Mouse (Mus musculus) stomach, embryonic 14.5 days (tissue): Measurements from ENCODE around the gene Prrxl1. TPM values are rescaled to one million over a fixed set of nuclear protein-coding genes. Genes with fewer than 3 reads are reported as not detected.

Experiments used
- ATAC-seq: fragments of 200-750 bp; cut with Nextera tagmentation; 2 replicates; pipeline ENCODE4 v1.8.0; 2017; ENCODE audit warnings: low read depth, moderate TSS enrichment; ENCODE audit not compliant: insufficient number of reproducible peaks, insufficient read depth, low FRiP score
- H3K27ac ChIP-seq: fragments of 300-500 bp; sonication (generic); 2 replicates; pipeline ENCODE4 v1.5.1; 2014; ENCODE audit warnings: mild to moderate bottlenecking, low read length, moderate library complexity, mixed read lengths
- H3K27me3 ChIP-seq: fragments of 300-500 bp; sonication (generic); 2 replicates; pipeline ENCODE4 v1.6.1; 2014; ENCODE audit warnings: low read length, control low read depth, mixed read lengths; ENCODE audit not compliant: control insufficient read depth, insufficient read depth
- H3K36me3 ChIP-seq: fragments of 300-500 bp; sonication (generic); 2 replicates; pipeline ENCODE4 v1.6.1; 2014; ENCODE audit warnings: mild to moderate bottlenecking, control low read depth, low read length, moderate library complexity, mixed read lengths; ENCODE audit not compliant: control insufficient read depth, insufficient read depth
- H3K4me1 ChIP-seq: fragments of 300-500 bp; sonication (generic); 2 replicates; pipeline ENCODE4 v1.6.1; 2014; ENCODE audit warnings: low read length, control low read depth, mixed read lengths; ENCODE audit not compliant: control insufficient read depth, insufficient read depth
- H3K4me2 ChIP-seq: fragments of 300-500 bp; sonication (generic); replicated peaks from 2 replicates; pipeline ENCODE4 v1.6.1; 2014; ENCODE audit warnings: low read depth, low read length, control low read depth
- H3K4me3 ChIP-seq: fragments of 300-500 bp; sonication (generic); 2 replicates; pipeline ENCODE4 v1.5.1; 2014; ENCODE audit warnings: low read depth, low read length, control low read depth
- H3K9ac ChIP-seq: fragments of 300-500 bp; sonication (generic); replicated peaks from 2 replicates; pipeline ENCODE4 v1.6.1; 2014; ENCODE audit warnings: low read depth, mild to moderate bottlenecking, control low read depth, low read length, moderate library complexity, mixed read lengths
- H3K9me3 ChIP-seq: fragments of 300-500 bp; sonication (generic); 2 replicates; pipeline ENCODE4 v1.6.1; 2016; ENCODE audit warnings: low read depth, low read length, control low read depth; ENCODE audit not compliant: control insufficient read depth
- WGBS: fragments of 180-500 bp; shearing (Covaris S2); extraction: QIAGEN DNeasy Blood & Tissue Kit; methylation state at CpG from one replicate; pipeline ENCODE4 v1.1.7; 2014; 5-methylcytosine and 5-hydroxymethylcytosine counted together
- polyA plus RNA-seq: library from polyadenylated mRNA; unstranded; fragments of >200 nt; fragmentation: Nextera tagmentation; extraction: Ambion mirVana; gene quantifications from 2 replicates; pipeline ENCODE4 v1.2.1, GENCODE M21; 2014

The Prrxl1 gene
- polyA plus RNA-seq, 1 experiment from 2014 or later: 0.74 TPM

GRCm38 (mm10) chr14:32684735-32685105 lies 85.5 kb downstream of the Prrxl1 start:
- H3K4me3 ChIP-seq: no peak overlapping the region
- 0 out of 2 replicates have a peak, but pooled peaks cover 7% of the 10 kb centered on the region for H3K4me1 ChIP-seq
- no peak for ATAC-seq
- 62% methylated on average over 19 of the region's 19 CpGs for WGBS
- H3K9ac ChIP-seq: no peak overlapping the region
- H3K4me2 ChIP-seq: no peak overlapping the region; the same call in 1 of the 2 replicates
- H3K36me3 ChIP-seq: no peaks in the 10 kb centered on the region
- H3K9me3 ChIP-seq: no peaks in the 10 kb centered on the region
- no peaks in the 10 kb centered on the region for H3K27me3 ChIP-seq
- H3K27ac ChIP-seq: no peak overlapping the region

- no peak within 1 kb of the TSS for H3K4me3 ChIP-seq
- no peak within 1 kb of the TSS; the same call in 1 of the 2 replicates for H3K4me2 ChIP-seq
- H3K4me1 ChIP-seq: 0 out of 2 replicates have a peak, but pooled peaks cover 7% of the 10 kb centered on the region
- H3K9ac ChIP-seq: no peak within 1 kb of the TSS
- H3K27me3 ChIP-seq: no peaks in the 10 kb centered on the region
- ATAC-seq: no peak
- H3K36me3 ChIP-seq: no peaks in the 10 kb centered on the region
- H3K9me3 ChIP-seq: no peaks in the 10 kb centered on the region
- WGBS: 32% methylated on average over 16 of the region's 16 CpGs
- no peak within 1 kb of the TSS for H3K27ac ChIP-seq
Observed at GRCm38 (mm10) chr14:32685124-32685826, 86.1 kb downstream of the Prrxl1 start, which contains the start of gene 3425401B19Rik. Gene 3425401B19Rik, minus strand, starts transcription at chr14:32685293.

- H3K4me1 ChIP-seq: no peaks in the 10 kb centered on the region
- no peak overlapping the region for H3K4me2 ChIP-seq
- ATAC-seq: no peak
- WGBS: 79% methylated on average over 2 of the region's 2 CpGs
- no peak overlapping the region for H3K9ac ChIP-seq
- no peaks in the 10 kb centered on the region for H3K9me3 ChIP-seq
- H3K27ac ChIP-seq: no peak overlapping the region
- H3K36me3 ChIP-seq: no peaks in the 10 kb centered on the region
- H3K27me3 ChIP-seq: no peaks in the 10 kb centered on the region
- no peak overlapping the region for H3K4me3 ChIP-seq
Observed at GRCm38 (mm10) chr14:32695906-32696305, 96.7 kb downstream of the Prrxl1 start.

GRCm38 (mm10) chr14:32696344-32696743 lies 97.1 kb downstream of the Prrxl1 start:
- no peak overlapping the region for H3K4me2 ChIP-seq
- H3K9me3 ChIP-seq: no peaks in the 10 kb centered on the region
- no peak overlapping the region for H3K27ac ChIP-seq
- no peaks in the 10 kb centered on the region for H3K36me3 ChIP-seq
- H3K9ac ChIP-seq: no peak overlapping the region
- no peaks in the 10 kb centered on the region for H3K4me1 ChIP-seq
- ATAC-seq: no peak
- H3K27me3 ChIP-seq: no peaks in the 10 kb centered on the region
- WGBS: 80% methylated on average over 2 of the region's 2 CpGs
- H3K4me3 ChIP-seq: no peak overlapping the region

- no peak for ATAC-seq
- H3K27me3 ChIP-seq: no peaks in the 10 kb centered on the region
- H3K9me3 ChIP-seq: no peaks in the 10 kb centered on the region
- no peak overlapping the region for H3K27ac ChIP-seq
- 80% methylated on average over 8 of the region's 8 CpGs for WGBS
- no peak overlapping the region for H3K4me2 ChIP-seq
- H3K4me3 ChIP-seq: no peak overlapping the region
- no peaks in the 10 kb centered on the region for H3K36me3 ChIP-seq
- no peak overlapping the region for H3K9ac ChIP-seq
- H3K4me1 ChIP-seq: no peaks in the 10 kb centered on the region
Observed at GRCm38 (mm10) chr14:32697774-32698173, 98.6 kb downstream of the Prrxl1 start.

GRCm38 (mm10) chr14:32698556-32698955 lies 99.3 kb downstream of the Prrxl1 start:
- WGBS: 82% methylated on average over 3 of the region's 3 CpGs
- ATAC-seq: no peak
- no peaks in the 10 kb centered on the region for H3K27me3 ChIP-seq
- H3K9ac ChIP-seq: no peak overlapping the region
- H3K4me3 ChIP-seq: no peak overlapping the region
- H3K9me3 ChIP-seq: no peaks in the 10 kb centered on the region
- no peaks in the 10 kb centered on the region for H3K4me1 ChIP-seq
- no peak overlapping the region for H3K27ac ChIP-seq
- no peaks in the 10 kb centered on the region for H3K36me3 ChIP-seq
- H3K4me2 ChIP-seq: no peak overlapping the region

Other genes starting within 250 kb of the Prrxl1 start
- gene 1700024G13Rik, start 211.0 kb upstream of the Prrxl1 start, polyA plus RNA-seq: not detected in 2 replicates
- gene Slc18a3, start 134.6 kb upstream of the Prrxl1 start, polyA plus RNA-seq: 4.9 and 5.5 TPM in 2 replicates
- gene Chat, start 133.4 kb upstream of the Prrxl1 start, polyA plus RNA-seq: 0.66 and 0.90 TPM in 2 replicates
- gene Ercc6, start 85.9 kb upstream of the Prrxl1 start, polyA plus RNA-seq: 18.6 and 20.1 TPM in 2 replicates
- 0.04 and 0.06 TPM in 2 replicates for gene 3425401B19Rik, start 85.9 kb downstream of the Prrxl1 start, polyA plus RNA-seq
- gene Tmem273, start 186.6 kb downstream of the Prrxl1 start, polyA plus RNA-seq: 0.55 and 2.1 TPM in 2 replicates
- gene Fam170b, start 234.6 kb downstream of the Prrxl1 start, polyA plus RNA-seq: 0.23 and 0.29 TPM in 2 replicates